Mouse (Mus musculus) heart, postnatal 10 days (tissue): ENCODE data around the gene Gins2. TPM values are rescaled to one million over a fixed set of nuclear protein-coding genes. Genes with fewer than 3 reads are reported as not detected.

Source experiments
- DNase-seq, 2 experiments: peaks; one replicate each; pipeline ENCODE4 v3.0.0; 2021
- intact Hi-C: fragments of 180-260 bp; cut with DNase I; formaldehyde crosslinking; loops from one replicate; pipeline ENCODE4 v1.15.1; 2025
- total RNA-seq, 2 experiments: library from RNA; stranded (reverse); gene quantifications; 2 replicates each; pipeline ENCODE4 v1.2.3; 2021

The Gins2 gene
- total RNA-seq, result 10 to 100 TPM; 14.6 to 15.2 TPM

- intact Hi-C loops, result no loop called here
- peak; percentile 100 for DNase-seq
Observed at GRCm38 (mm10) chr8:120588908-120589771, at the start of gene Gins2. Gins2 (minus strand) TSS chr8:120589304.

GRCm38 (mm10) chr8:120634329-120634839, 45.3 kb upstream of the Gins2 start:
- intact Hi-C loops, result no loop called here
- peak; percentile 80 to 82 for DNase-seq

GRCm38 (mm10) chr8:120633665-120634271, 44.7 kb upstream of the Gins2 start:
- peak; percentile 28 to 47 for DNase-seq
- intact Hi-C loops, result no loop called here

GRCm38 (mm10) chr8:120632969-120633664, 44.0 kb upstream of the Gins2 start:
- no peak for DNase-seq
- intact Hi-C loops, result no loop called here

- intact Hi-C loops, result no loop called here
- DNase-seq, result peak; percentile 34 to 47
Observed at GRCm38 (mm10) chr8:120631441-120632375, 42.6 kb upstream of the Gins2 start.

- intact Hi-C loops, result no loop called here
Observed at GRCm38 (mm10) chr8:120630848-120631247, 41.7 kb upstream of the Gins2 start.

GRCm38 (mm10) chr8:120630031-120630430, 40.9 kb upstream of the Gins2 start:
- DNase-seq, result no peak

More at GRCm38 (mm10) chr8:120630848-120631247, 41.7 kb upstream of the Gins2 start:
- DNase-seq, result no peak

GRCm38 (mm10) chr8:120627298-120627697, 38.2 kb upstream of the Gins2 start:
- no peak for DNase-seq
- intact Hi-C loops, result no loop called here

More at GRCm38 (mm10) chr8:120630031-120630430, 40.9 kb upstream of the Gins2 start:
- intact Hi-C loops, result no loop called here

GRCm38 (mm10) chr8:120626461-120626860, 37.4 kb upstream of the Gins2 start:
- DNase-seq, result no peak
- intact Hi-C loops, result no loop called here

- intact Hi-C loops, result no loop called here
Observed at GRCm38 (mm10) chr8:120623608-120624007, 34.5 kb upstream of the Gins2 start.

GRCm38 (mm10) chr8:120622161-120622560, 33.1 kb upstream of the Gins2 start:
- no peak for DNase-seq
- intact Hi-C loops, result no loop called here

More at GRCm38 (mm10) chr8:120623608-120624007, 34.5 kb upstream of the Gins2 start:
- DNase-seq, result no peak

- intact Hi-C loops, result no loop called here
- no peak for DNase-seq
Observed at GRCm38 (mm10) chr8:120620441-120620840, 31.3 kb upstream of the Gins2 start.

- peak; percentile 59 to 68 for DNase-seq
- intact Hi-C loops, result no loop called here
Observed at GRCm38 (mm10) chr8:120619235-120620180, 30.4 kb upstream of the Gins2 start.

- intact Hi-C loops, result no loop called here
- peak; percentile 76 to 88 for DNase-seq
Observed at GRCm38 (mm10) chr8:120618110-120618509, 29.0 kb upstream of the Gins2 start.

GRCm38 (mm10) chr8:120616663-120617626, 27.8 kb upstream of the Gins2 start:
- no peak for DNase-seq
- intact Hi-C loops, result no loop called here

- no peak for DNase-seq
- intact Hi-C loops, result no loop called here
Observed at GRCm38 (mm10) chr8:120614491-120614890, 25.4 kb upstream of the Gins2 start.

- DNase-seq, result no peak
- intact Hi-C loops, result no loop called here
Observed at GRCm38 (mm10) chr8:120610824-120611223, 21.7 kb upstream of the Gins2 start.

GRCm38 (mm10) chr8:120607885-120608284, 18.8 kb upstream of the Gins2 start:
- DNase-seq, result peak; percentile 72 to 87
- intact Hi-C loops, result loop anchor here (5.0 kb wide), 1 partner anchor 431 kb away; the partner anchor contains the start of gene Fam92b
